Mouse (Mus musculus) limb, embryonic 14.5 days (tissue): ENCODE measurements around the gene Itgb2. TPM values are rescaled to one million over a fixed set of nuclear protein-coding genes. Genes with fewer than 3 reads are reported as not detected.
A peak's percentile ranks its signal among the peaks of the same experiment; 100 is the strongest.

Experiments used
- ATAC-seq: fragments of 200-750 bp; cut with Nextera tagmentation; 2 replicates; pipeline ENCODE4 v1.8.0; 2017; ENCODE audit warnings: low read depth, moderate number of reproducible peaks, moderate TSS enrichment; ENCODE audit not compliant: low FRiP score
- DNase-seq: peaks from one replicate; pipeline ENCODE4 v3.0.0-alpha.2; 2015; ENCODE audit warnings: low spot score
- H3K27ac ChIP-seq: fragments of 300-500 bp; sonication (generic); replicated peaks from 2 replicates; pipeline ENCODE4 v1.5.1; 2014; ENCODE audit warnings: low read depth, mild to moderate bottlenecking, low read length, moderate library complexity, mixed read lengths
- H3K27me3 ChIP-seq: fragments of 300-500 bp; sonication (generic); 2 replicates; pipeline ENCODE4 v1.6.1; 2014; ENCODE audit warnings: low read length, mixed read lengths; ENCODE audit not compliant: control insufficient read depth, insufficient read depth
- H3K36me3 ChIP-seq: fragments of 300-500 bp; sonication (generic); 2 replicates; pipeline ENCODE4 v1.6.1; 2014; ENCODE audit warnings: mild to moderate bottlenecking, low read length, moderate library complexity, mixed read lengths; ENCODE audit not compliant: control insufficient read depth, insufficient read depth
- H3K4me1 ChIP-seq: fragments of 300-500 bp; sonication (generic); 2 replicates; pipeline ENCODE4 v1.6.1; 2014; ENCODE audit warnings: antibody characterized with exemption, low read length, mixed read lengths; ENCODE audit not compliant: control insufficient read depth, insufficient read depth
- H3K4me2 ChIP-seq: fragments of 300-500 bp; sonication (generic); replicated peaks from 2 replicates; pipeline ENCODE4 v1.6.1; 2014; ENCODE audit warnings: low read depth, mild to moderate bottlenecking, low read length, moderate library complexity; ENCODE audit not compliant: severe bottlenecking
- H3K4me3 ChIP-seq: fragments of 300-500 bp; sonication (generic); replicated peaks from 2 replicates; pipeline ENCODE4 v1.5.1; 2014; ENCODE audit warnings: low read length
- H3K9ac ChIP-seq: fragments of 300-500 bp; sonication (generic); 2 replicates; pipeline ENCODE4 v1.6.1; 2014; ENCODE audit warnings: mild to moderate bottlenecking, low read depth, low read length, moderate library complexity; ENCODE audit not compliant: severe bottlenecking
- H3K9me3 ChIP-seq: fragments of 300-500 bp; sonication (generic); 2 replicates; pipeline ENCODE4 v1.6.1; 2016; ENCODE audit warnings: low read length; ENCODE audit not compliant: control insufficient read depth
- POLR2A ChIP-seq: fragments of 200-500 bp; IDR thresholded peaks from 2 replicates; pipeline ENCODE4 v1.8.0; 2012; ENCODE audit warnings: inconsistent platforms, mild to moderate bottlenecking, moderate library complexity, borderline replicate concordance; ENCODE audit not compliant: insufficient read depth, insufficient read length; ENCODE audit errors: extremely low read depth
- WGBS: fragments of 180-500 bp; shearing (Covaris S2); extraction: QIAGEN DNeasy Blood & Tissue Kit; methylation state at CpG from one replicate; pipeline ENCODE4 v1.1.7; 2014; 5-methylcytosine and 5-hydroxymethylcytosine counted together
- polyA plus RNA-seq, 2 experiments: library from polyadenylated mRNA; depleted of rRNA in 1 of 2; stranded (reverse) in 1 of 2; unstranded in 1 of 2; fragments of >200 nt; fragmentation: Nextera tagmentation in 1 of 2; extraction: Ambion mirVana in 1 of 2; gene quantifications; 2 replicates each; pipeline versions ENCODE4 v1.2.1 to v1.2.3; 2012 to 2014

The Itgb2 gene
- polyA plus RNA-seq, 2 experiments, result 2.7 to 3.7 TPM

GRCm38 (mm10) chr10:77581023-77581407 lies 51.0 kb downstream of the Itgb2 start:
- H3K4me1 ChIP-seq, result peaks cover 24% of the 10 kb centered on the region
- H3K9me3 ChIP-seq, result no peaks in the 10 kb centered on the region
- ATAC-seq (no peak), DNase-seq (no peak)
- TF ChIP-seq POLR2A, result no peak
- peak overlapping the region; percentile 87 for H3K4me3 ChIP-seq
- H3K27me3 ChIP-seq, result no peaks in the 10 kb centered on the region
- peak overlapping the region; percentile 87 for H3K4me2 ChIP-seq
- 9% methylated on average over 8 of the region's 8 CpGs for WGBS
- H3K36me3 ChIP-seq, result 0 out of 2 replicates have a peak, but pooled peaks cover 1% of the 10 kb centered on the region
- H3K27ac ChIP-seq, result peak overlapping the region; percentile 93
- H3K9ac ChIP-seq, result peak overlapping the region; percentile 86

- Histone ChIP-seq H3K27ac (peak within 1 kb of the TSS; percentile 93), H3K36me3 (peaks cover 6% of the 10 kb centered on the region; the same call in 1 of the 2 replicates), H3K4me1 (peaks cover 24% of the 10 kb centered on the region), H3K4me3 (peak within 1 kb of the TSS; percentile 87), H3K4me2 (peak within 1 kb of the TSS; percentile 87), H3K9me3 (no peaks in the 10 kb centered on the region), H3K27me3 (no peaks in the 10 kb centered on the region), H3K9ac (peak within 1 kb of the TSS; percentile 86)
- ATAC-seq, result peak; percentile 97
- WGBS, result under 1% methylated on average over 63 of the region's 64 CpGs
- peak; percentile 68; the same call in 1 of the 2 replicates for TF ChIP-seq POLR2A
- DNase-seq, result peak; percentile 99
These were observed 51.6 kb downstream of the Itgb2 start, which contains the start of gene Pttg1ip for GRCm38 (mm10) chr10:77581408-77582284. Gene Pttg1ip (plus strand): TSS chr10:77581720.

- TF ChIP-seq POLR2A, result no peak
- no peaks in the 10 kb centered on the region for H3K27me3 ChIP-seq
- DNase-seq (no peak), ATAC-seq (no peak)
- H3K9me3 ChIP-seq, result no peaks in the 10 kb centered on the region
- peak overlapping the region; percentile 87 for H3K4me3 ChIP-seq
- peak overlapping the region; percentile 82 for H3K4me2 ChIP-seq
- peak overlapping the region; percentile 86 for H3K9ac ChIP-seq
- WGBS, result 10% methylated on average over 8 of the region's 8 CpGs
- H3K4me1 ChIP-seq, result peaks cover 24% of the 10 kb centered on the region
- no peak overlapping the region for H3K27ac ChIP-seq
- H3K36me3 ChIP-seq, result peaks cover 12% of the 10 kb centered on the region
These were observed 52.2 kb downstream of the Itgb2 start for GRCm38 (mm10) chr10:77582285-77582618.

- DNase-seq, result no peak
- Histone ChIP-seq H3K9ac (no peak overlapping the region), H3K4me1 (peaks cover 24% of the 10 kb centered on the region), H3K36me3 (peaks cover 24% of the 10 kb centered on the region), H3K9me3 (no peaks in the 10 kb centered on the region), H3K27me3 (no peaks in the 10 kb centered on the region), H3K27ac (no peak overlapping the region), H3K4me3 (no peak overlapping the region), H3K4me2 (no peak overlapping the region)
- WGBS, result 82% methylated on average over 10 of the region's 10 CpGs
- TF ChIP-seq POLR2A, result no peak
- no peak for ATAC-seq
These were observed 53.9 kb downstream of the Itgb2 start for GRCm38 (mm10) chr10:77583795-77584422.

GRCm38 (mm10) chr10:77586637-77587036 lies 56.6 kb downstream of the Itgb2 start:
- Histone ChIP-seq H3K27me3 (no peaks in the 10 kb centered on the region), H3K9ac (no peak overlapping the region), H3K27ac (no peak overlapping the region), H3K4me3 (no peak overlapping the region), H3K4me2 (no peak overlapping the region), H3K36me3 (peaks cover 44% of the 10 kb centered on the region), H3K4me1 (peaks cover 17% of the 10 kb centered on the region), H3K9me3 (no peaks in the 10 kb centered on the region)
- WGBS, result 94% methylated on average over 3 of the region's 3 CpGs
- TF ChIP-seq POLR2A, result no peak
- no peak for DNase-seq
- ATAC-seq, result no peak
